Mouse (Mus musculus): Measurements from ENCODE around the gene Vamp9.

Gene Vamp9

GRCm38 (mm10) chr5:99941776-99942502, 35.9 kb downstream of the Vamp9 start:
- DNase-seq: no peak

GRCm38 (mm10) chr5:99952513-99952912, 46.5 kb downstream of the Vamp9 start:
- no peak for DNase-seq

- no peak for DNase-seq
Measured at GRCm38 (mm10) chr5:99953883-99954282, 47.8 kb downstream of the Vamp9 start.

- DNase-seq: no peak
Measured at GRCm38 (mm10) chr5:99958666-99959065, 52.6 kb downstream of the Vamp9 start.

GRCm38 (mm10) chr5:99959236-99959936, 53.3 kb downstream of the Vamp9 start:
- no peak for DNase-seq

- no peak for DNase-seq
Measured at GRCm38 (mm10) chr5:99959960-99960359, 53.9 kb downstream of the Vamp9 start.

- DNase-seq: no peak
Measured at GRCm38 (mm10) chr5:99973941-99974340, 67.9 kb downstream of the Vamp9 start.

GRCm38 (mm10) chr5:99975061-99975460, 69.0 kb downstream of the Vamp9 start:
- DNase-seq: peak; percentile 26

GRCm38 (mm10) chr5:99975776-99976175, 69.7 kb downstream of the Vamp9 start:
- peak; percentile 14 for DNase-seq

GRCm38 (mm10) chr5:99976334-99976955, 70.4 kb downstream of the Vamp9 start:
- peak; percentile 14 for DNase-seq

- peak; percentile 76 for DNase-seq
Measured at GRCm38 (mm10) chr5:99977516-99978301, 71.7 kb downstream of the Vamp9 start.

GRCm38 (mm10) chr5:99978699-99979442, 72.8 kb downstream of the Vamp9 start, which contains the start of the genes Hnrnpd and 4930524J08Rik:
Hnrnpd (minus strand) TSS chr5:99978938.
4930524J08Rik (plus strand) TSS chr5:99979061.
- DNase-seq: peak; percentile 95

GRCm38 (mm10) chr5:99983452-99984061, 77.5 kb downstream of the Vamp9 start:
- no peak for DNase-seq

- DNase-seq: no peak
Measured at GRCm38 (mm10) chr5:99994166-99994565, 88.1 kb downstream of the Vamp9 start.

- DNase-seq: no peak
Measured at GRCm38 (mm10) chr5:99994680-99995079, 88.6 kb downstream of the Vamp9 start.

GRCm38 (mm10) chr5:100000048-100000447, 94.0 kb downstream of the Vamp9 start:
- DNase-seq: no peak

- no peak for DNase-seq
Measured at GRCm38 (mm10) chr5:100000500-100000899, 94.4 kb downstream of the Vamp9 start.
